In genomic region chr5:26973166-26973565, GRCm38 (mm10) we compare ENCODE assay signal across 20 mouse cellular contexts.
A peak's percentile ranks its signal among the peaks of the same experiment; 100 is the strongest.
DNase-seq lines count a peak whose midpoint lies in the region; ATAC-seq and TF ChIP-seq lines count a peak whose summit lies in the region.
"Had no signal": no experiment of that assay in that cellular context is flagged by ENCODE, and none has a peak within 500 bp of the region (broad histone marks: within the 10 kb centered on the region; RNA-seq: fewer than 3 reads in every experiment).

No protein-coding gene starts in this region.

- no peak overlapping the region for H3K27ac ChIP-seq in hindbrain, embryonic 11.5 days (ENCODE audit: low read depth, low read length)
- no peak overlapping the region for H3K27ac ChIP-seq in hindbrain, postnatal 0 days
- H3K27ac ChIP-seq in midbrain, embryonic 11.5 days (ENCODE audit: low read depth, low read length): peak overlapping the region; percentile 38; the same call in 1 of the 2 replicates
- H3K27ac ChIP-seq in midbrain, embryonic 13.5 days: no peak overlapping the region
- H3K27ac ChIP-seq in liver, embryonic 11.5 days (ENCODE audit: low read depth, low read length): no peak overlapping the region
- H3K27ac ChIP-seq: forebrain, embryonic 10.5 days; forebrain, embryonic 13.5 days had no signal

- ATAC-seq in hindbrain, embryonic 11.5 days (ENCODE audit: low FRiP score): peak; percentile 53
- no peak for ATAC-seq in hindbrain, postnatal 0 days
- peak; percentile 70; the same call in 1 of the 2 replicates for ATAC-seq in midbrain, embryonic 11.5 days (ENCODE audit: low FRiP score)
- no peak for ATAC-seq in midbrain, embryonic 13.5 days
- no peak for ATAC-seq in liver, embryonic 11.5 days (replicated peaks; ENCODE audit: low FRiP score)
- ATAC-seq: forebrain, embryonic 13.5 days; forebrain, embryonic 16.5 days had no signal

- no peak overlapping the region for H3K4me3 ChIP-seq in hindbrain, embryonic 11.5 days (ENCODE audit: low read depth, low read length)
- no peak overlapping the region for H3K4me3 ChIP-seq in hindbrain, postnatal 0 days (ENCODE audit: low read length)
- H3K4me3 ChIP-seq in midbrain, embryonic 11.5 days (ENCODE audit: low read depth, low read length): no peak overlapping the region
- no peak overlapping the region for H3K4me3 ChIP-seq in midbrain, embryonic 13.5 days (replicated peaks)
- H3K4me3 ChIP-seq in liver, embryonic 11.5 days (ENCODE audit: low read depth, low read length): no peak overlapping the region
- H3K4me3 ChIP-seq: forebrain, embryonic 10.5 days; forebrain, embryonic 13.5 days had no signal

- 0 out of 2 replicates have a peak, but pooled peaks cover 2% of the 10 kb centered on the region for H3K4me1 ChIP-seq in hindbrain, embryonic 11.5 days (replicated peaks; ENCODE audit: control insufficient read depth, insufficient read depth, low read length)
- no peaks in the 10 kb centered on the region for H3K4me1 ChIP-seq in hindbrain, postnatal 0 days (ENCODE audit: insufficient read depth, low read length)
- H3K4me1 ChIP-seq in midbrain, embryonic 11.5 days (ENCODE audit: control insufficient read depth, insufficient read depth, low read length): peaks cover 8% of the 10 kb centered on the region; the same call in 1 of the 2 replicates
- peaks cover 5% of the 10 kb centered on the region; the same call in 1 of the 2 replicates for H3K4me1 ChIP-seq in midbrain, embryonic 13.5 days (replicated peaks)
- H3K4me1 ChIP-seq in liver, embryonic 11.5 days (replicated peaks; ENCODE audit: control insufficient read depth, insufficient read depth, low read length): no peaks in the 10 kb centered on the region

- no peaks in the 10 kb centered on the region for H3K9me3 ChIP-seq in hindbrain, embryonic 11.5 days (ENCODE audit: control insufficient read depth, low read length)
- no peaks in the 10 kb centered on the region for H3K9me3 ChIP-seq in hindbrain, postnatal 0 days (ENCODE audit: low read length)
- no peaks in the 10 kb centered on the region for H3K9me3 ChIP-seq in midbrain, embryonic 11.5 days (ENCODE audit: control insufficient read depth, low read length)
- no peaks in the 10 kb centered on the region for H3K9me3 ChIP-seq in midbrain, embryonic 13.5 days
- H3K9me3 ChIP-seq in liver, embryonic 11.5 days (ENCODE audit: control insufficient read depth, low read length): no peaks in the 10 kb centered on the region
- H3K9me3 ChIP-seq: forebrain, embryonic 10.5 days; forebrain, embryonic 13.5 days had no signal

- peak; percentile 3 for DNase-seq in hindbrain, embryonic 11.5 days (ENCODE audit: low spot score)
- DNase-seq in hindbrain, postnatal 0 days (ENCODE audit: low spot score): no peak
- DNase-seq in midbrain, embryonic 11.5 days (ENCODE audit: low spot score, missing footprints): no peak
- DNase-seq in ES-CJ7 (ENCODE audit: low read depth, low spot score) (peak; percentile 7), R1 (ENCODE audit: low read depth, low spot score) (peak; percentile 23)
- DNase-seq in liver, embryonic 11.5 days (ENCODE audit: low spot score): no peak
- DNase-seq: adrenal gland, postnatal 10 days; adrenal gland, postnatal 36 days; B cell, adult 2 months; cerebellum, adult 18-20 months; cerebellum, adult 9-10 months; cerebellum, postnatal 14 days; gastrocnemius, postnatal 10 days; heart, adult 11 months had no signal

- WGBS in hindbrain, embryonic 11.5 days: 23% methylated on average over 4 of the region's 4 CpGs
- WGBS in hindbrain, postnatal 0 days: 12% methylated on average over 4 of the region's 4 CpGs
- 11% methylated on average over 4 of the region's 4 CpGs for WGBS in midbrain, embryonic 11.5 days
- WGBS in midbrain, embryonic 13.5 days: 10% methylated on average over 4 of the region's 4 CpGs
- 58% methylated on average over 4 of the region's 4 CpGs for WGBS in liver, embryonic 11.5 days

- no peak overlapping the region for H3K9ac ChIP-seq in hindbrain, embryonic 11.5 days (ENCODE audit: low read depth, low read length)
- H3K9ac ChIP-seq in hindbrain, postnatal 0 days (replicated peaks; ENCODE audit: low read length): no peak overlapping the region
- no peak overlapping the region for H3K9ac ChIP-seq in midbrain, embryonic 11.5 days (ENCODE audit: low read length)
- H3K9ac ChIP-seq in midbrain, embryonic 13.5 days (replicated peaks): no peak overlapping the region
- H3K9ac ChIP-seq in liver, embryonic 11.5 days (ENCODE audit: low read depth, low read length): no peak overlapping the region
- H3K9ac ChIP-seq: forebrain, embryonic 13.5 days had no signal

- H3K27me3 ChIP-seq in hindbrain, embryonic 11.5 days (ENCODE audit: control insufficient read depth, insufficient read depth, low read length): no peaks in the 10 kb centered on the region
- H3K27me3 ChIP-seq in hindbrain, postnatal 0 days (ENCODE audit: insufficient read depth, low read length): no peaks in the 10 kb centered on the region
- no peaks in the 10 kb centered on the region for H3K27me3 ChIP-seq in midbrain, embryonic 11.5 days (ENCODE audit: control insufficient read depth, insufficient read depth, low read length)
- H3K27me3 ChIP-seq in midbrain, embryonic 13.5 days: no peaks in the 10 kb centered on the region
- no peaks in the 10 kb centered on the region for H3K27me3 ChIP-seq in liver, embryonic 11.5 days (replicated peaks; ENCODE audit: control insufficient read depth, insufficient read depth, low read length)
- H3K27me3 ChIP-seq: CH12.LX; forebrain, embryonic 13.5 days had no signal

- no peak overlapping the region for H3K4me2 ChIP-seq in hindbrain, embryonic 11.5 days (replicated peaks; ENCODE audit: low read depth, low read length)
- H3K4me2 ChIP-seq in hindbrain, postnatal 0 days (ENCODE audit: low read depth, low read length): no peak overlapping the region
- no peak overlapping the region for H3K4me2 ChIP-seq in midbrain, embryonic 11.5 days
- H3K4me2 ChIP-seq in midbrain, embryonic 13.5 days (replicated peaks): no peak overlapping the region
- H3K4me2 ChIP-seq in liver, embryonic 11.5 days: no peak overlapping the region
- H3K4me2 ChIP-seq: forebrain, embryonic 13.5 days; heart, embryonic 11.5 days had no signal

- H3K36me3 ChIP-seq in hindbrain, embryonic 11.5 days (ENCODE audit: control insufficient read depth, insufficient read depth, low read length): no peaks in the 10 kb centered on the region
- H3K36me3 ChIP-seq in hindbrain, postnatal 0 days (ENCODE audit: insufficient read depth, low read length): no peaks in the 10 kb centered on the region
- H3K36me3 ChIP-seq in midbrain, embryonic 11.5 days (ENCODE audit: control insufficient read depth, insufficient read depth, low read length): no peaks in the 10 kb centered on the region
- no peaks in the 10 kb centered on the region for H3K36me3 ChIP-seq in midbrain, embryonic 13.5 days
- no peaks in the 10 kb centered on the region for H3K36me3 ChIP-seq in liver, embryonic 11.5 days (ENCODE audit: control insufficient read depth, insufficient read depth, low read length)
- H3K36me3 ChIP-seq: forebrain, embryonic 10.5 days had no signal

- TF ChIP-seq CTCF in hindbrain, postnatal 0 days (IDR thresholded peaks at IDR 0.05; ENCODE audit: low read depth): no peak

Comparison
In these comparisons a context has a peak if more than half of its experiments do, and no peak if none do; other contexts are left out.
1. ATAC-seq: peak in hindbrain, embryonic 11.5 days (single experiment) and midbrain, embryonic 11.5 days (single experiment); none in hindbrain, postnatal 0 days (single experiment), midbrain, embryonic 13.5 days (single experiment) and liver, embryonic 11.5 days (single experiment).
2. DNase-seq: peak in hindbrain, embryonic 11.5 days (single experiment), ES-CJ7 (single experiment) and R1 (single experiment); none in hindbrain, postnatal 0 days (single experiment), midbrain, embryonic 11.5 days (single experiment) and liver, embryonic 11.5 days (single experiment).